Mouse (Mus musculus) G1E (cell line): ENCODE measurements around the gene Ormdl2.

Source experiments
- CTCF ChIP-seq: IDR thresholded peaks from 2 replicates; pipeline ENCODE4 v1.5.1; 2012; ENCODE audit warnings: low read depth, low read length, inconsistent platforms, mixed read lengths
- GATA1 ChIP-seq: IDR thresholded peaks from 2 replicates; pipeline ENCODE4 v1.6.1; 2012; ENCODE audit warnings: borderline replicate concordance, low read length, inconsistent platforms, mixed read lengths
- GATA2 ChIP-seq: IDR thresholded peaks from 2 replicates; pipeline ENCODE4 v1.6.1; 2012; ENCODE audit warnings: low read depth, low read length, inconsistent platforms, borderline replicate concordance
- POLR2AphosphoS5 ChIP-seq: IDR thresholded peaks from 2 replicates; pipeline ENCODE4 v1.6.1; 2012; ENCODE audit warnings: low read depth, low read length, inconsistent platforms; ENCODE audit not compliant: insufficient replicate concordance
- TAL1 ChIP-seq: conservative IDR thresholded peaks from 2 replicates; pipeline ENCODE4 v1.6.1; 2012; ENCODE audit warnings: low read depth, low read length, inconsistent platforms, mixed read lengths

DNA sequence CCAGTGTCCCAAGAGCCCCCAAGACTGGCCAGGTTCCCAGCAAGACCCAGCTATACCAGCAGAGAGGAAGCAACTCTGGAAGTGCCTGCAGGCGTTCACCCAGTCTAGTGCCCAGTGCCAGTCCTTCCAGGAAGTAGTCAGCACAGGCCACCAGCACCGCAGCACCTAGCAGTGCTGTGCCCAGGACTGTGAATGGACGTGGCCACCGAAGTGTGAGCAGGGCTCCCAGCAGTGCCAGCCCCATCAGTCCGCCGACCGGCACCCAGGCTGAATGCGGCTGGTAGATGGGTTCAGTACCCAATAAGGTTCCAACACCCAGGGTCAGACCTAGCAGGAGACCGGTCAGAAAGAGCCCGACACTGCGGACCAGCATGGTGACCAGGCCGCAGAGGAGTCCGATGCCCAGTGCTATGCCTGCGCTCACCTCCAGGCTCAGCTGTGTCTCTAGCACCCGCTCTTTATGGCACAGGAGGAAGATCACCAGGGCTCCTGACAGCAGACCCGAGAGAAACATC is 19.4 kb downstream of the Ormdl2 start:
- TF ChIP-seq GATA2 = no peak
- TF ChIP-seq CTCF = no peak
- no peak for TF ChIP-seq TAL1
- TF ChIP-seq POLR2AphosphoS5 = no peak
- no peak for TF ChIP-seq GATA1
